Mouse (Mus musculus) MEL (cell line): ENCODE data around the gene Mkln1. TPM values are rescaled to one million over a fixed set of nuclear protein-coding genes. Genes with fewer than 3 reads are reported as not detected.
A peak's percentile ranks its signal among the peaks of the same experiment; 100 is the strongest.

Experiments used
- DNase-seq: peaks from one replicate; pipeline ENCODE4 v3.0.0; 2011; ENCODE audit warnings: low read depth, low spot score
- H3K27ac ChIP-seq: 2 replicates; pipeline ENCODE4 v1.5.1; 2012; ENCODE audit warnings: low read depth, mild to moderate bottlenecking, control low read depth, low read length, moderate library complexity; ENCODE audit not compliant: control insufficient read depth
- H3K27me3 ChIP-seq, 2 experiments: fragments of 150-350 bp in 1 of 2; sonication (generic) in 1 of 2; 2 replicates each; pipeline ENCODE4 v1.6.1; 2012; ENCODE audit warnings: low read length in 2 of 2, mild to moderate bottlenecking in 2 of 2, improper control_type of control experiment in 1 of 2, moderate library complexity in 1 of 2; ENCODE audit not compliant: insufficient read depth in 2 of 2, control insufficient read depth in 1 of 2
- H3K36me3 ChIP-seq, 2 experiments: 2 replicates each; pipeline ENCODE4 v1.6.1; 2012 to 2014; ENCODE audit warnings: low read length in 2 of 2, improper control_type of control experiment in 1 of 2, inconsistent platforms in 1 of 2, mild to moderate bottlenecking in 1 of 2; ENCODE audit not compliant: insufficient read depth in 2 of 2, control insufficient read depth in 1 of 2
- H3K4me1 ChIP-seq, 2 experiments: fragments of 150-350 bp in 1 of 2; sonication (generic) in 1 of 2; 2 replicates each; pipeline ENCODE4 v1.6.1; 2012; ENCODE audit warnings: low read length in 2 of 2, improper control_type of control experiment in 1 of 2, mild to moderate bottlenecking in 1 of 2; ENCODE audit not compliant: insufficient read depth in 2 of 2, control insufficient read depth in 1 of 2
- H3K4me3 ChIP-seq, 2 experiments: fragments of 150-350 bp in 1 of 2; sonication (generic) in 1 of 2; 2 replicates each; pipeline ENCODE4 v1.5.1; 2012; ENCODE audit warnings: low read depth in 2 of 2, low read length in 2 of 2, mild to moderate bottlenecking in 2 of 2, moderate library complexity in 2 of 2, control low read depth in 1 of 2, improper control_type of control experiment in 1 of 2; ENCODE audit not compliant: control insufficient read depth in 1 of 2, insufficient read depth in 1 of 2
- H3K79me2 ChIP-seq: 2 replicates; pipeline ENCODE4 v1.6.1; 2012; ENCODE audit warnings: mild to moderate bottlenecking, low read length, moderate library complexity; ENCODE audit not compliant: control insufficient read depth, poor library complexity, insufficient read depth
- H3K9ac ChIP-seq: 2 replicates; pipeline ENCODE4 v1.6.1; 2012; ENCODE audit warnings: low read depth, mild to moderate bottlenecking, control low read depth, low read length, moderate library complexity; ENCODE audit not compliant: control insufficient read depth, poor library complexity, severe bottlenecking
- H3K9me3 ChIP-seq: fragments of 150-350 bp; sonication (generic); replicated peaks from 2 replicates; pipeline ENCODE4 v1.6.1; 2012; ENCODE audit warnings: mild to moderate bottlenecking, low read length, improper control_type of control experiment, moderate library complexity; ENCODE audit not compliant: insufficient read depth
- BHLHE40 ChIP-seq: IDR thresholded peaks from 2 replicates; pipeline ENCODE4 v1.6.1; 2012; ENCODE audit warnings: low read depth, mild to moderate bottlenecking, inconsistent platforms, low read length, improper control_type of control experiment, borderline replicate concordance
- CHD1 ChIP-seq: IDR thresholded peaks from 2 replicates; pipeline ENCODE4 v1.6.1; 2012; ENCODE audit warnings: low read depth, mild to moderate bottlenecking, inconsistent platforms, low read length, improper control_type of control experiment
- CHD2 ChIP-seq: IDR thresholded peaks from 2 replicates; pipeline ENCODE4 v1.6.1; 2011; ENCODE audit warnings: low read length, improper control_type of control experiment
- CTCF ChIP-seq, 3 experiments: IDR thresholded peaks in 2 of 3; conservative IDR thresholded peaks in 1 of 3; 2 replicates each; pipeline ENCODE4 v1.5.1; 2011 to 2012; ENCODE audit warnings: low read length in 3 of 3, low read depth in 2 of 3, mild to moderate bottlenecking in 2 of 3, improper control_type of control experiment in 1 of 3, inconsistent platforms in 1 of 3, mixed read lengths in 1 of 3, moderate library complexity in 1 of 3; ENCODE audit not compliant: control insufficient read depth in 1 of 3, insufficient read depth in 1 of 3, poor library complexity in 1 of 3, severe bottlenecking in 1 of 3
- ELF1 ChIP-seq: IDR thresholded peaks from 2 replicates; pipeline ENCODE4 v1.6.1; 2014; ENCODE audit warnings: low read depth, mild to moderate bottlenecking, inconsistent platforms, low read length, improper control_type of control experiment, moderate library complexity
- EP300 ChIP-seq, 2 experiments: IDR thresholded peaks; 2 replicates each; pipeline ENCODE4 v1.6.1; 2011; ENCODE audit warnings: improper control_type of control experiment in 2 of 2, low read length in 2 of 2, low read depth in 1 of 2, mild to moderate bottlenecking in 1 of 2
- GABPA ChIP-seq: IDR thresholded peaks from 2 replicates; pipeline ENCODE4 v1.6.1; 2012; ENCODE audit warnings: low read depth, mild to moderate bottlenecking, inconsistent platforms, low read length, improper control_type of control experiment, moderate library complexity
- HCFC1 ChIP-seq: IDR thresholded peaks from 2 replicates; pipeline ENCODE4 v1.6.1; 2012; ENCODE audit warnings: low read depth, mild to moderate bottlenecking, inconsistent platforms, low read length, improper control_type of control experiment, moderate library complexity
- JUND ChIP-seq: IDR thresholded peaks from 2 replicates; pipeline ENCODE4 v1.6.1; 2011; ENCODE audit warnings: low read depth, mild to moderate bottlenecking, improper control_type of control experiment, low read length
- KAT2A ChIP-seq: conservative IDR thresholded peaks from 2 replicates; pipeline ENCODE4 v1.6.1; 2012; ENCODE audit warnings: low read depth, low read length, improper control_type of control experiment, inconsistent platforms
- MAX ChIP-seq: IDR thresholded peaks from 2 replicates; pipeline ENCODE4 v1.6.1; 2011; ENCODE audit warnings: low read length, improper control_type of control experiment
- MEF2A ChIP-seq: IDR thresholded peaks from 2 replicates; pipeline ENCODE4 v1.6.1; 2014; ENCODE audit warnings: low read depth, mild to moderate bottlenecking, inconsistent platforms, low read length, improper control_type of control experiment; ENCODE audit not compliant: poor library complexity, insufficient replicate concordance, severe bottlenecking; ENCODE audit errors: extremely low read depth
- MXI1 ChIP-seq: IDR thresholded peaks from 2 replicates; pipeline ENCODE4 v1.6.1; 2011; ENCODE audit warnings: mild to moderate bottlenecking, low read depth, low read length, improper control_type of control experiment
- MYC ChIP-seq: IDR thresholded peaks from 2 replicates; pipeline ENCODE4 v1.6.1; 2011; ENCODE audit warnings: low read depth, mild to moderate bottlenecking, low read length, improper control_type of control experiment, moderate library complexity
- NELFE ChIP-seq: IDR thresholded peaks from 2 replicates; pipeline ENCODE4 v1.6.1; 2011; ENCODE audit warnings: low read depth, low read length, improper control_type of control experiment
- NRF1 ChIP-seq: IDR thresholded peaks from 2 replicates; pipeline ENCODE4 v1.6.1; 2014; ENCODE audit warnings: low read depth, mild to moderate bottlenecking, inconsistent platforms, low read length, improper control_type of control experiment, moderate library complexity; ENCODE audit not compliant: poor library complexity, insufficient read depth, severe bottlenecking
- POLR2A ChIP-seq, 2 experiments: IDR thresholded peaks; 2 replicates each; pipeline ENCODE4 v1.6.1; 2011 to 2012; ENCODE audit warnings: low read length in 2 of 2, mild to moderate bottlenecking in 2 of 2, control low read depth in 1 of 2, improper control_type of control experiment in 1 of 2, low read depth in 1 of 2, moderate library complexity in 1 of 2; ENCODE audit not compliant: control insufficient read depth in 1 of 2, insufficient read depth in 1 of 2, poor library complexity in 1 of 2
- POLR2AphosphoS2 ChIP-seq: IDR thresholded peaks from 2 replicates; pipeline ENCODE4 v1.6.1; 2011; ENCODE audit warnings: low read length, improper control_type of control experiment
- POLR2AphosphoS5 ChIP-seq: IDR thresholded peaks from 2 replicates; pipeline ENCODE4 v1.6.1; 2012; ENCODE audit warnings: low read depth, borderline replicate concordance, mild to moderate bottlenecking, inconsistent platforms, low read length, moderate library complexity, mixed read lengths
- RCOR1 ChIP-seq: IDR thresholded peaks from 2 replicates; pipeline ENCODE4 v1.6.1; 2012; ENCODE audit warnings: low read depth, mild to moderate bottlenecking, inconsistent platforms, low read length, improper control_type of control experiment
- SIN3A ChIP-seq: IDR thresholded peaks from 2 replicates; pipeline ENCODE4 v1.6.1; 2012; ENCODE audit warnings: low read length, improper control_type of control experiment, inconsistent platforms
- SMC3 ChIP-seq: IDR thresholded peaks from 2 replicates; pipeline ENCODE4 v1.6.1; 2011; ENCODE audit warnings: low read depth, low read length, improper control_type of control experiment
- TBP ChIP-seq: IDR thresholded peaks from 2 replicates; pipeline ENCODE4 v1.8.0; 2011; ENCODE audit warnings: low read depth, low read length, improper control_type of control experiment
- UBTF ChIP-seq: IDR thresholded peaks from 2 replicates; pipeline ENCODE4 v1.6.1; 2012; ENCODE audit warnings: low read depth, mild to moderate bottlenecking, inconsistent platforms, low read length, improper control_type of control experiment, moderate library complexity, borderline replicate concordance; ENCODE audit not compliant: insufficient read depth
- ZMIZ1 ChIP-seq: IDR thresholded peaks from 2 replicates; pipeline ENCODE4 v1.6.1; 2012; ENCODE audit warnings: low read depth, mild to moderate bottlenecking, inconsistent platforms, low read length, improper control_type of control experiment, moderate library complexity
- polyA plus RNA-seq, 2 experiments: library from polyadenylated mRNA; stranded (reverse) in 1 of 2; unstranded in 1 of 2; fragments of >175 nt in 1 of 2; fragments of >200 nt in 1 of 2; gene quantifications; 2 replicates each; pipeline versions ENCODE4 v1.2.1 to v1.2.4; 2012; ENCODE audit warnings: low replicate concordance in 2 of 2, low read depth in 1 of 2; ENCODE audit not compliant: insufficient read length in 2 of 2, insufficient read depth in 1 of 2, missing spikeins in 1 of 2
- total RNA-seq: library from RNA; depleted of rRNA; stranded (reverse); fragments of 300-350 nt; gene quantifications from 2 replicates; pipeline ENCODE4 v1.2.3, GENCODE M21; 2012

Mkln1 gene
- total and polyA plus RNA-seq, 3 experiments: 115 to 187 (median 135) TPM

GRCm38 (mm10) chr6:31562371-31563080 lies 164.0 kb downstream of the Mkln1 start:
- H3K36me3 ChIP-seq: peaks cover 0 to 3% of the 10 kb centered on the region in 2 experiments; a peak in 2 of 4 replicates
- no peak overlapping the region for H3K27ac ChIP-seq
- TF ChIP-seq CTCF (IDR thresholded peaks at IDR 0.05 in 2 of 3, conservative IDR thresholded peaks at IDR 0.05 in 1 of 3; ENCODE audit: control insufficient read depth in 1 of 3, insufficient read depth in 1 of 3, low read depth in 2 of 3, low read length in 3 of 3, poor library complexity in 1 of 3, severe bottlenecking in 1 of 3) (no peak), KAT2A (no peak), ELF1 (no peak), MYC (no peak)
- H3K9ac ChIP-seq: peak overlapping the region; percentile 82
- H3K27me3 ChIP-seq: no peaks in the 10 kb centered on the region
- H3K9me3 ChIP-seq: no peaks in the 10 kb centered on the region
- H3K79me2 ChIP-seq: peaks cover 13% of the 10 kb centered on the region
- H3K4me1 ChIP-seq: peaks cover 0 to 10% of the 10 kb centered on the region in 2 experiments; a peak in 3 of 4 replicates
- peak overlapping the region; percentile 80 to 84 for H3K4me3 ChIP-seq
- peak; percentile 36 for DNase-seq

DNA sequence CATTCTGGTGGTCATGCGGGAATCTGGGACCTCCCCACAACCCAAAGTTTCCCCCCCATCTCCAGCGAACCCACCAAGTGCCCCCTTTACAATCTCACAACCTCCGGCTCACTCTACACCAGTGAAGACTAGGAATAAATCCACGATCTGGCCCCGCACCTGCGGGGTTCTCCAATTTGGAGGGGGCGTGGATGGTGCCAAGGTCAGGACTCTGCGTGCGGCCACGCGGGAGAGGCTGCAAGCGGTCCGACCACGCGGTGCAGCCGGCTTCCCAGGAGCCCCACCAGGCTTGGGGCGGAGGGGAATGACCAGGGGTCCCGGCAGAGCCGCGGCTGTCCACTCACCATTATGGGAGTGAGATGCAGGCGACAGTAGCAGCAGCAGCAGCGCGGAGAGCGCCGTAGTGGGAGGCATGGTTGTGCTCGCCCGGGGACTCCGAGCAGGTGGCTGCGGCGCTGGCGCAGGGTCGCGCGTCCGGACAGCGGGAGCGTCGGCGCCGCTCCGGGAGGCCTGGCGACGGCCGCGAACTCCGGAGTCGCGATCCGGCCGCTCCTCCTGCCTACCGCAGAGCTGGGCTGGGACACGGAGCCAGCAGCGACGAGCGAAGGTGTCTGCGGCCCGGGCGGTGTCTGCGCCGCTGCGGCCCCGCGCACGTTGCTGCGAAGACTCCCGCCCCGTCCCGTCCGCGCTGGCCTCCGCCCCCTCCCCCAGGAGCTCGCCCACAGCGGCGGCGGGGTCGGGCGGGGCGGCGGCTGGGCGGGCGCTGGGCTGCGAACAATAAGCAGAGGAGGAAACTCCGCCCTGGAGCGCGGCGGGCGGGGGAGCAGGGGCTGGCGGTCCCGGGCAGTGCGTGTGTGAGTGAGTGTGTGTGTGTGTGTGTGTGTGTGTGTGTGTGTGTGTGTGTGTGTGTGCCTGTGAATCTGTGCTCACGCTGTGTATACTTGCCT lies 165.0 kb downstream of the Mkln1 start, which contains the start of gene Podxl:
Podxl (minus strand) TSS at position 747 of the 947 bp plus-strand sequence.
- Histone ChIP-seq H3K9ac (peak within 1 kb of the TSS; percentile 82), H3K27ac (no peak within 1 kb of the TSS), H3K79me2 (peaks cover 13% of the 10 kb centered on the region), H3K27me3 (no peaks in the 10 kb centered on the region), H3K4me1 (peaks cover 0 to 15% of the 10 kb centered on the region in 2 experiments; a peak in 3 of 4 replicates), H3K36me3 (peaks cover 0 to 5% of the 10 kb centered on the region in 2 experiments; a peak in 2 of 4 replicates), H3K9me3 (no peaks in the 10 kb centered on the region), H3K4me3 (peak within 1 kb of the TSS; percentile 80 to 84)
- TF ChIP-seq ZMIZ1 (no peak; the same call in 1 of the 2 replicates), NELFE (peak; percentile 59), SMC3 (no peak), POLR2AphosphoS5 (no peak), TBP (no peak), HCFC1 (no peak), POLR2AphosphoS2 (no peak), CHD2 (no peak), MYC (0 out of 2 replicates have a peak, but pooled peaks have one; percentile 22), NRF1 (peak; percentile 59), MXI1 (peak; percentile 80), MAX (no peak), GABPA (no peak), MEF2A (no peak), SIN3A (peak; percentile 25; the same call in 1 of the 2 replicates), CHD1 (no peak), BHLHE40 (no peak), JUND (no peak), RCOR1 (no peak), EP300 (IDR thresholded peaks at IDR 0.05; ENCODE audit: low read depth in 1 of 2, low read length in 2 of 2) (no peak), ELF1 (no peak), UBTF (peak; percentile 60; the same call in 1 of the 2 replicates), POLR2A (IDR thresholded peaks at IDR 0.05; ENCODE audit: control insufficient read depth in 1 of 2, insufficient read depth in 1 of 2, low read depth in 1 of 2, low read length in 2 of 2, poor library complexity in 1 of 2) (peak; percentile 42 to 57; a peak in 2 of 4 replicates)
- DNase-seq: peak; percentile 85
